Mouse (Mus musculus) embryo, embryonic 11 days (tissue): ENCODE data around the gene Defb25.
A peak's percentile ranks its signal among the peaks of the same experiment; 100 is the strongest.
"Not testable (repeated sequence)": the region's sequence is repeated elsewhere in the genome, so short reads cannot be mapped to it uniquely, and the experiment has no call there.

Experiments used
- DNase-seq: peaks from one replicate; pipeline ENCODE4 v3.0.0-alpha.2; 2015

The Defb25 gene

DNA sequence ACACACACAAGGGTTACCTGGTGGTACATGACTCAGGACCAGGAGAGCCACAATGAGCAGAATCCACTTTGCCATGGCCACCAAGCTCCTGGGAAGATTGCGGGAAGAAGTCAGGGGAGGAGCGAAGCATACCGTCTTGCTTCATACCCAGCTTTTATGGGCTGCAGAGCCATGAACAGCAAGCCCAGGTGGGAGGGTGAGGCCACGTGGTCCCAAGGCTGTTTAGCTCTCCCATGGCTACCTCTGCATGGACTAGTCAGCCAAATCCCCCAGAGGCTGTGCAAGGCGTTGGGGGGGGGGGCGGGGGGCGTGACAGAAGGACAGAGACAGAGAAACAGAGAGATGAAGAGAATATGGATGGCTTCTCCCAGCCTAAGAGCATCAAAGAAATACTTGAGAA lies at the start of gene Defb25:
Gene Defb25, minus strand, starts transcription at position 101 of the 400 bp plus-strand sequence.
- no peak for DNase-seq

DNA sequence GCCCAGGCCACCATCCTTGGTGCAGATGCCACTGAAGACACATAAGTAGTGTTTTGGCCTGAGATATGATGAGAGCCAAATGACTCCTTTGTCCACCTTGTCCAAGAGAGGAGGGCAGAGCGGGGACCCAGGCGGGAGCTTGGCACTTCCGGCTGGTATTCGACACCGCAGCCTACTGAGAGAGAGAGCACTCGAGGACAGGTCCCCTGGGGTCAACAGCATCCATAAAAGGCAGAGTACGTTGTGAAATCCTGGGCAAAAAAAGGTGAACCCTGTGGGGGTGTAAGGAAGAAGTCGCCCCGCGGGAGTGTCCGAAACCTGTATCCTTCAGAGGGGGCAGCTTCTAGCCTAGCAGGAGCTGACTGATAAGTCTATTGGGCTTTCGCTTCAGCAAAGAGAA lies 49.3 kb upstream of the Defb25 start:
- DNase-seq: no peak

DNA sequence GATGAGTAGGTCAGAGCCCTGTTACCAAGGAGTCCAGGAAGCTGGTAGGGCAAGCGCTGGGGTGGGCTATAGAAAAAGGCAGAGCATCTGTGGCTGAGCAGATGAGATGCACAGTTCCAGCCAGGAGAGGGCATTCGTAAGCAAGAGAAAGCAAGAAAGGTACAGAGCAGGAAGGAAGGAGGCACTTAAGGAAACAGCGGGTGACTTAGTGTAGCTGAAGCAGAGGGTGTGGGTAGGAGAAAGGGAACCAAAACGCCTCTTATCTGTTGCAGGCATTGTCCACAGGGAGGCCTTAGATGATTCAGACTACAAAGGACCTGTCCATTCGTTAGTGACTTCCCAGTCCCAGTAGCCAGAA lies 48.8 kb upstream of the Defb25 start:
- DNase-seq: peak; percentile 60

DNA sequence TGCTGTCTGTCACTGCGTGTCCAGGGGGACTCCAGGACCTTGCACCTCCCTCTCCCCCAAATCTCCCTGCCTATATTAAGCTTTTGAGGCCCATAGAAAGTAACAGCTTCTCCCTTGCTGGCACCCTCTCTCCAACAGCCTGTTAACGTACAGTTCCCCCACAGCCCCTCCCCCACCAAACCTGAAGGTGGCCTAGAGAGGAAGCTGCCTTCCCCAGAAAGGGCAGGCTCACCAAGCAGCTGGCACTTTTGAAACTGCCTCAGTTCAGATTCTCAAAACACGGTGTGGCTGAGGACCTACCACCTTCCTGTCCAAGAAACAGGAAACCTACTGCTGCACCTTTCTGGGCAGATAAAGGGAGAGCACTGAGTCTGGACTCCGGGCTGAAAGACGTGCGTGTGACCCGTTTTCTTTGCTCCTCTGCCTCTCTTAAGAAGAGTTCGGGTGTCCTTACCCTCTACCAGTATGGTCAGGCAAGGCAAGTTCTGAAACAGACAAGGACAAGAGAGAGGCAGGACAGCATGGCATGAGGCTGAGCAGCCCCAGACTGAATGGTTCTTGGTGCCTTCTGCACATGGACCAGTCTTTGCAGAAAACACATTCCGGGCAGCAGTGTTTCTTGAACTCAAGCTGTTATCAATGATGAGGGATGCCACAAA lies 48.3 kb upstream of the Defb25 start:
- no peak for DNase-seq

DNA sequence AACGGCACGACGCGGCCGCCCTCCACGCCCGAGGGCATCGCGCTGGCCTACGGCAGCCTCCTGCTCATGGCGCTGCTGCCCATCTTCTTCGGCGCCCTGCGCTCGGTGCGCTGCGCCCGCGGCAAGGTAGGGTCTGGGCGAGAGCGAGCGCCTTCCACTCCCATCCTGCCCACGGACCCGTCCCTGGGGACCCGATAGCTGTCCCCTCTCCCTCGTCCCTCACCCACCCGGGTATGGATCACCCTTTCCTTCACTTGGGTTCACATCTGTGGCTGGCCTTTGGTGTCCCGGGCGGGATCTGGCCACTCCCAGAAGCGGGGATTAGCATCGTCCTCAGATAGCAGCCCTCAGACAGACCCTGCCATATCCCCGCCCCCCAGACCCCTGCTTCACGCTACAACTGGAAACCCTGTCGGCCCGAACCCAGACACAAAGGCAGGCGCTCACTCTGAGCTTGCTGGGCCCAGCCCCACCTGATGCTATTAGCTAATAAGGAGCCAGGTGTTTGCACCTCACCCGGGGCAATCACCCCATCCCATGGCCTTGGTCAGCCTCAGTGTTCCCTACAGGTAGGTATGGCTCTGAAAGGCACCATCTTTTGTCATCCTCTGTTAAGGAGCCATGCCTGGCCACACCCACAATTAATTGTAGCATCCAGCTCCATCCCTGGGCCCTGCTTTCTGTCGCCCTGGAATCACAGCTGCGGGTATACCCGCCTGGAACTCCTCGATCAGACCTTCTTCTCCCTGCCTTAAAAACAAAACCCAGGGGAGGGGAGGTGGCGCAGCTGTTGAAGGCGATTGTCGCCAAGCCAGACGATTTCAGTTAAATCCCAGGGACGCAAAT lies 47.0 kb upstream of the Defb25 start:
- peak; percentile 80 for DNase-seq

DNA sequence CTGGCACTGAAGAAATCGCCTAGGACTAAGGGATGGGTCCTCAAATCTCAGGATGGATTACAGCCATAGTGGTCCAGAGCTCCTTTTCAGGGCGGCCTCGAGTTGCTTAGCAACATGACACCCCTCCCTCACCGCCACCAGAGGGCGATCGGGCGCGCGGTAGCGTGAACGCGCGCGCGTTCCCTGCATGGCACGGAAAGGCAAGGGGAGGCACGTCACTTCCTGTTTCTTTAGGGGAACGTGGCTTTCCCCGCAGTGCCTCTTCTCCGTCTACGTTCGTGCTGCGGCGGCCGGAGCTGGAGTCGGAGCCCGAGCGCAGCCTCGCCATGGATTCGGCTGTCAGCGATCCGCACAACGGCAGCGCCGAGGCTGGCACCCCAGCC lies 46.4 kb upstream of the Defb25 start, which contains the start of gene H13:
Gene H13, plus strand, starts transcription at position 206 of the 383 bp plus-strand sequence.
- peak; percentile 97 for DNase-seq

DNA sequence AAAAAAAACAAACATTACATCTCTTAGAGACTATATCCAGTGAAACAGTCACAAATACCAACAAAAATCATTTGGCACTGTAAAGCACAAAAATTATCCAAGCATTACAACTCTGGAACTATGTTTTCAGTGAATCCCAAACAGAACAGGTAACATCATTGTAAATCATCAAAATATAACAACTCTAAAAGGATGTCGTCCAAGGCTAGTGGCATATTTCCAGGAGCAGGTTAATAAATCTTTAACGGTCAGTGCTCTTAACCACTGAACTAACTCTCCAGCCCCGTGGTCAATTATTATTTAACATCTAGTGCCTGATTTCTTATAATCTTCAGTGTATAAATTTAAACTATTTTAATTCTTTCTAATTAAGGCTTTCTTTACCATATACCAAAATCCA lies 43.3 kb upstream of the Defb25 start:
- DNase-seq: not testable (repeated sequence)

DNA sequence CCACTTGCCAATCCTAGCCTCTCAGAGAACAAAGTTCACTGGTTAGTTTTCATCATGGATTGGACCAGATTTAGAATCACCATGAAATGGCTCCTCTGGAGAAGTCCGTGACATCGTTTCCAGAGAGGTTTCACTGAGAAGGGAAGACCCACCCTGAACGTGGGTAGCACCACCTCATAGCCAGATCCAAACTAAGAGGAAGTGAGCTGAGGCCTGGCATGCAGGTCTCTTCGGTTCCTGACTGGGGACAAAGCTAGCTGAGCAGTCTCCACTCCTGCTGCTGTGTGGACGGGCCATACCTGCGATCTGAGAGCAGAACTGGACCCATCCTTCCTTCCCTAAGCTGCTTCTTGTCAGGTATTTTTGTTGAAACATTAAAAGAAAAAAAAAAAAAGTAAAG lies 38.3 kb upstream of the Defb25 start:
- no peak for DNase-seq

DNA sequence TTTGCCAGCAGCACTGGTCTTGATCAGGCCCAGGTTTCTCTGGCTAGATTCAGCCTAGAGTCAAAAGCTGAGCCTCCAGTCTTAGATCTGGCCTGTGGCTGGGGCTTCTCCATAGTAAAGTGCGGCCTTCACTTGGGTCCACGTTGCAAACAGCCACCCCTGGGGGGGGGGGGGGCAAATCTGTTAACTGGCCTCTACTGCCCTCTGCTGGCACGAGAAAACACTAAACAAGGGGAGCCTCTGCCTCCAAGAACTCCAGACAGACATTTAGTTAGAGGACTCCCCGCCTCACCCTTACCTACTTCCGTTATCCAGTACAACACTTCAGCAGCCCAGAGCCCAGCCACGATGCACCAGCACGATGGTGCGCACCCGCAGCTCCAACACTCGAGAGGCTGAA lies 34.5 kb upstream of the Defb25 start:
- DNase-seq: peak; percentile 21

DNA sequence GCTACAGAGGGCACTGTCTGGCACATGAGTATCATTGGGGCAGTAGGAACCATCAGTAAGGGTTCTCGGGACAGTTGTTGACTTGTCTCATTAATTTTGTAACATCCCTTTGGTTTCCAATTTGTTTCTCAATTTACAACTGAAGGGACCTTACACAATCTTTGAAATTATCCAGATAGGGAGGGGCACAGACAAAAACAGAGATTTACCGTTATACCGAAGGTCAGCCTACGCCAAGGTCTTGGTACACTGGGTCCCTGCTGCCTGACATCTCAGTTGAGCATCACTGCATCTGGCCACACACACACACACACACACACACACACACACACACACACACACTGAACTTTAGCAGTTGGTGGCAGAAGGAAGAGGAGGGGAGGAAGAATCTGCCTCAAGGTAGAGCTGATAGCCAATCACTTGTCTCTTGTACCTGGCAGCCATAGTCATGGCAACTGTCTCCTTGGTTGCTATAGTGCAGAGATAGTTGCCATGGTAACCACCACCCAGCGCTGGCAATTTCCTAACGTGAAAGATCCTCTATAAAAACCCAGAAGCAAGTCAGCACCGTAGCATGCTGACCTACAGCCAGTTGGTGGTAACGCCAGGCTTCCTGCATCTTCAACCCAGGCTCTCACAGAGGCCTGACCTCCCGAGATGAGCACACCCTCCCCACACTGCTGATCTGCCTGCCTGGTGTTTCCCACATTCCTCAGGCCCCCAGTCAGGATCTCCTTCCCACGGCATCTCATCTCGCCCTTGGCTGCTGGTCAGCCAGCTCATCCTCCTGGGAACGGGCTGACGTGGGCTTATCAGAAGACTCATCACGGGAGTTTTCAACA lies 31.2 kb upstream of the Defb25 start:
- DNase-seq: peak; percentile 40

DNA sequence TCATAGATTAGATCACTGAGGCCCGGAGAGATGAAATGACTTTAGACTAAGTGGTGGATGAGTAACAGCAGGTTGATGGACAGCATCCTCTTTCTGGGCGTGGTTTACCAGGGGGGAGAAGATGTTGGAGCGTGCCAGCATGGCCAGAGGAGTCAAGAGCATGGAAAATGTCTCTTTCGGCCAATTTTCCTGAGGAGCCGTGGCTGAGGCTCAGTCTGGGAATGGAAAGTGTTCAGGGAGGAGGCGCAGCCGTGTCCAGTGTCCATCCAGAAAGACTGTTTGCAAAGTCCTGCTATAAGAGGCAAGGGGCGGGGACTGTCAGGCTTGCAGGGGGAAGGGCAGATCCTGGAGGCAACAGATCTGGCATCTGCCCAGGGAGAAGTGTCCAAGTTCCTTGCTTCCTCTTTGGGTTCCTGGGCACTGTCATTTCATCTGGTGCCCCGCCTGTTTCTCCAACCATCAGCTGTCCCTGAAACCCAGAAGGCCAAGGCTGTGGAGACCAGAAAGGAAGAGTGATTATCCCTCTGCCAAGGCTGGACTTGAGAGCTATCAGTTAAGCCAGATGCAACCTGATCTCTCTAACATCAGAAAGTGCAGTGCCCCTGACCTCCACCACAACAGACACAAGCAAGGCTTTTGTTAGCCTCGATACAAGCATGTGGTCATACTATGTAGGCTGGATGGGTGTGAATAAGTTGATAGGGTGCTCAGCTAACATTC lies 30.2 kb upstream of the Defb25 start:
- no peak for DNase-seq

DNA sequence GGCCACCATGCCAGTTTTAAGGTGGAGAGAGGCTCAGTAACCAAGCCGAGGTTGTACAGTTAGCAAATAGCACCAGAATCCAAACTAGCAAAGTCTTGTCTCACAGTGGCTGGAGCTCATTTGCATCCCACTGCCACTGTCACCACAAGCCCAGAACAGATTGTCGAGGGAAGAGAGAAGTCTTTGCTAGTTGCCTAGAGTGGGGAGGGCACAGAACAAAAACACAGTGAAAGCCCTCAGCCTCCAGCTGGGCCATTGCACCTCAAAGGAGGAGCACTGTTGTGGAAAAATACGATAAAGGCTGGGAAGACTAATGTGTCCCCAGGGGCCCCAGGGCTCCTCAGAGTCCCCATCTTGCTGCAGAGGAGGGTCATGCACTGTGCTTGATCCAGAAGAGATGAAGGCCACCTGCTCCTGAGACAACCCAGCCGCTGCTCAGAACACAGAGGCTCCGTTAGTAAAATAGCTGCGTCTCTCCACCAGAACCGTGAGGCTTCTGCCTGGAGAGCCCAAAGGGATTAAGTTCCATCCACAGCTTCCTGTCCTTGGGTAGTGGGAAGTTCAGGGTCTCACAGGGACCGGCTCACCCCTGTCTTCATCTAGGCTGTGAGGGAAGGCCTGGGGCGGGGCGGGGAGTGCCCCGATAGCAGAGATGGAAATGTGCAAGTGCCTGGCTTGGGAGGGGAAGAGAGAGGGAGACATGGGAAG lies 16.7 kb upstream of the Defb25 start:
- DNase-seq: peak; percentile 42

DNA sequence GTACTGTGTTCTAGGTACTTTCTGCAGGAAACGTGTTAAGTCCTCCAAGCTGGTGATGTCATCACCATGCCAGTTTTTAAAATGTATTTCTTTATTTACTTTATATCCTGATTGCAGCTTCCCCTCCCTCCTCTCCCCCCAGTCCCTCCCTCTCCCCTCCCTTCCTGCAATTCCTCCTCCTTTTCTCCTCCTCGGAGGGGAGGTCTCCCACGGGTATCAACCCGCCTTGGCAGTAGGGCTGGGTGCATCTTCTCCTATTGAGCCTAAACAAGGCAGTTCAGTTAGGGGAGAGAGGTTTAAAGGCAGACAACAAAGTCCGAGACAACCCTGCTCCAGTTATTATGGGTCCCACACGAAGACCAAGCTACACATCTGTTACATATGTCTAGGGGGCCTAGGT lies 16.0 kb upstream of the Defb25 start:
- DNase-seq: no peak

DNA sequence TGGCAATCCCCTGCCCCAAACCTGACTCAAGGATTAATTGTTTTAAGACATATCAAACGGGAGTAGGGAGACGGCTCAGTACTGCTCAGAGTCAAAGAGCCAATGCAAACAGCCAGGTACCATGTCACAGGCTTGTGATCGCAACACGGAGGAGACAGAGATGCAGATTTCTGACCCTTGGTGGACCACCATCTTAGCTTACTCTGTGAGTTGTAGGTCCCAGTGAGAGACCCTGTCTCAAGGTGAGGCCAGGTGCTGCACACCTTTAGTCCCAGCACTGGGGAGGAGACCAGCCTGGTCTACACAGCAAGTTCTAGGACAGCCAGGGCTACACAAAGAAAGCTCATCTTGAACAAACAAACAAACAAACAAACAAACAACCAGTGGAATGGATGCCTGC lies 14.5 kb upstream of the Defb25 start:
- no peak for DNase-seq

DNA sequence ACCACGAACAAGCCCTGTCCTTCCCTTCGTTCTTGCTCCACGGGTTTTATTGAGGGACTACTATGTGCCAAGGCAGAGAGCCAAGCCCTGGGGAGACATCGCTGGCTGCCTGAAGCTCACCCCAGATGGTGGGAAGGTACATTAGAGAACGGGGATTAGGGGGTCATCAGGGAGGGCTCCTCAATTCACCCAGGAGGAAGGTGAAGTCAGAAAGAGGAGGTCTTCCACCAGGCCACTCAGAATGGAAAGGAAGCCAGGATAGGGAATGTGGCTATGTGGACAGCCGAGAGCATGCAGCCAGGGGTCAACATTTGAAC lies 14.1 kb upstream of the Defb25 start:
- no peak for DNase-seq

DNA sequence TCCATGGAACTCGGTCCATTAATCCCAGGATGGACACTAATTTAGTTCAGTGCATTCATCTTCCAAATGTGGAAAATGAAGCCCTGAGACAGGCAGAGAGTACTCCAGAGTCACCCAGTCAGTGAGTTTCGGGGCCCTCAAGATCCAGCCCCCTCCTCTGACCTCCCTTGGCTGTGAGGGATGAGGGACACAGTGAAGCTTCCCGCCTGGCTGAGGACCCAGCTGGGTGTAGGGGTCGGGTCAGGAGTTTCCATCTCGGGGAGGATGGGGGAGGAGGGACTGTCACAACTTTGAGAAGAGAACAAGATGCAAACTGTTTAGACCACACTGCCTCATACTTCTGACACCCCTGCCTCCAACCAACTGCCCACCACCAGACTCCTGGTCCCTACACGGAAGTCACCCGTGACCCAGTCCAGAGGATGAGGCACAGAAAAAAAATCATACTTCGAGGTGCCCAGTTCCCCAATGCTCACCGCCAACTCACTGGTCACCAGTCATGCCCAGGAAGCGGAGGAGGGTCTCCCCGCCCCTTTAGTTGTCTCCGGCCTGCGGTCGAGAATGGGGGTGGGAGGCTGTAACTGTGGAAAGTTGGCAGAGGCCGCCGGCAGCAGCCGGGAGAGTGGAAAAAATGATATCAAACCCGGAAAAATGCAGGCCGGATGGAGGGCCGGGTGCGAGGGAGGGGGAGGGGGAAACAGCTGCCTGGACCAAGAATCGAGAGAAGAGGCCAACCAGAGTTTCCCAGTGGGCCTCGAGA lies 13.6 kb upstream of the Defb25 start:
- no peak for DNase-seq

DNA sequence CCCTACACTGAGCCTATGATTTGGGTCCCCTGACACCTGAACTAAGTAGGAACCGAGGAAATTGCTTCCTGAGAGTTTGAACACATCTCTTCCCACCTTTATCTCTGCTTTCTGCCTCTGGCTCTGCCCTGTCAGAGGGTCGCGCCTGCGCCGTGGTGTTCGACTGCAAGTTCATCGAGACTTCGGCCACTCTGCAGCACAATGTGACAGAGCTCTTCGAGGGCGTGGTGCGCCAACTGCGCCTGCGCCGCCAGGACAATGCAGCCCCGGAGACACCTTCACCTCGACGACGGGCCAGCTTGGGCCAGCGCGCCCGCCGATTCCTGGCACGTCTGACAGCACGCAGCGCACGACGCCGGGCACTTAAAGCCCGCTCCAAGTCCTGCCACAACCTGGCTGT lies 11.5 kb upstream of the Defb25 start:
- DNase-seq: no peak

DNA sequence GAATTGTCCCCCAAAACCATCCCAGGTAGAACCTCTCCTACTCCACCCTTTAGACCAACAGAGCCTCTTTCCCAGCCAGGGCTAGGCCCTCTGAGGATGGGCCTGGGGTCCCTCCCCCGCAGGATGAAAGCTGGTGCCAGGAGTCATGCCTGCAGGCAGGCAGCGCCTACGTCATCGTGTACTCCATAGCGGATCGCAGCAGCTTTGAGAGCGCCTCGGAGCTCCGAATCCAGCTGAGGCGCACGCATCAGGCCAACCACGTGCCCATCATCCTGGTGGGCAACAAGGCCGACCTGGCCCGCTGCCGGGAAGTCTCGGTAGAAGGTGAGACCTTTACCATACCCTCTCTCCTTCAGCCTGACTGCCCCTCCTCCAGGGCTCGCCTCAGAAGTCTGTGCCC lies 10.5 kb upstream of the Defb25 start:
- DNase-seq: peak; percentile 63

DNA sequence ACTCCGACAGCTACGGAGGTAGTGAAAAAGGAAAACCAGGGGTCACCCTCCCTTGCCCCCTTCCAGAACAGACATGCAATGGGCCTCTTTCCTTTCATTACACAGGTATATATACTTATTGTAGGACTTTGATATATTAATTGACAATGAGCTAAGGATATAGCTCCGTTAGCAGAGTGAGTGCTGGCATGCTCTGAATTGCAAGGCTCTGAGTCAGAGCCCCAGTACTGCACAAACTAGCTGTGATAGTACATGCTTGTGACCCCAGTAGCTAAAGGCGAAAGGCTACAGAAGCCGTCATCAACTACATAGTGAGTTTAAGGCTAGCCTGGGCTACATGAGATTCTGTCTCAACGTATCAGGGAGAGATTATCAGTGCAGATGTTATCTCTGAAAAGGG lies 7.1 kb upstream of the Defb25 start:
- no peak for DNase-seq

DNA sequence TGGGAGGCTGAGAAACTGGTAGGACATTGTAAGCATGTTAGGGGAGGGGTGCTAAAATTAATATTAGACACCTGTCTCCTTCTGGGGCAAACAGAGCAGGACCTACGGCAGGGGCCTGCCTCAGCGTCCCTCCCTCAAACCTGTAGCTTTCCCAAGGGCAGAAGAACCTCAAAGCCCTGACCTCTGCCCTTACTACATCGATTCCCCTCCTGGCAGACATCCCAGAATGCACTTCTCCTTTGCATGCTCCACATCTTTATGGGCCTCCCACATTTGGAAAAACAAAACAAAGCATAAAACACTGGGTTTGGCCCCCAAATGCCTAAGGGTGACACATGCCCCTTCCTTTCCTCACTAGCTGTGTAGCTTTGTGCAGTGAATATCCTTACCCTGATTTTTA lies 6.4 kb upstream of the Defb25 start:
- DNase-seq: no peak

DNA sequence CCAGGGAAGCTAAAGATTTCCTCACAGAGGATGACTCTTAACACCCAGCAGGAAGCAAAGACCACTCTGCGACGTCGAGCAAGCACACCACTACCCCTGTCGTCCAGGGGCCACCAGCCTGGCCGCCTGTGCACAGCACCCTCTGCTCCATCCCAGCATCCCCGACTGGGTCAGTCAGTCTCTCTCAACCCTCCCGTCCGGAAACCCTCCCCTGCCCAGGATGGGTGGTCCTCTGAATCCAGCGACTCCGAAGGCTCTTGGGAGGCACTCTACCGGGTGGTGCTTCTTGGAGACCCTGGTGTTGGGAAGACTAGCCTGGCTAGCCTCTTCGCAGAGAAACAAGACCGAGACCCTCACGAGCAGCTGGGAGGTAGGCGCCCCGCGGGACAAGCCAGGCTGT lies 5.2 kb upstream of the Defb25 start:
- no peak for DNase-seq
